Mouse (Mus musculus): ENCODE results near the gene Duox1.
"Not testable (repeated sequence)": the region's sequence is repeated elsewhere in the genome, so short reads cannot be mapped to it uniquely, and the experiment has no call there.

Duox1 gene

DNA sequence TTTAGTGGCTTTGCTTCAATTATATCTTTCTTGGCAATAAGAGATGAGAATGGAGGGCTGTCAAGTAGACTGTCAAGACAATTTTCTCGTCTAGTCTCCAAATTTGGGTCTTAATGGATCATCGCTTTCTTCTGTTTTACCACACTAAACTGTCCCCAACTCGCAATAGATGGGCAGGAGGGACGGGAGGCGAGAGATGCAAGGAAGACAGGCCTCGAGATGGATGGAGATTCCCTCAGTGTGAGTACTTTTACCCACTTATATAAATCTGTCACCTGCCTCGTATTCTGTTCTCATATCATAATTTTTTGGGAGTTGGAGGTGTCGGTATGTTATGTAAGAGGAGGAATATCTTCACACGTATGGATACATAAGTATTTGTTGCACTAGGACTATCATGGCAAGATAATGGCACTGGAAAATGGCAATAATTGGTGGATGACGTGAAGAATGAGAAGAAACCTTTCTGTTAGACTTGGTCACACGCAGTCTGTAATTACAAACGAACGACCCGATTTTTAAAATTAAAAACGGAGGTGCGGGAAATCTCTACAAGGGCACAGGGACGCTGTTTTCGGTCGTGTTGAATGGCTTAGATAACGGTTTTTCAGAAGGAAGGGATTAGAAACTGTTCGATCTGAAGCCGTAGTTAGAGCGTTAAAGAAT is 59.3 kb downstream of the Duox1 start:
- no peak for DNase-seq (ENCODE audit: low spot score)

DNA sequence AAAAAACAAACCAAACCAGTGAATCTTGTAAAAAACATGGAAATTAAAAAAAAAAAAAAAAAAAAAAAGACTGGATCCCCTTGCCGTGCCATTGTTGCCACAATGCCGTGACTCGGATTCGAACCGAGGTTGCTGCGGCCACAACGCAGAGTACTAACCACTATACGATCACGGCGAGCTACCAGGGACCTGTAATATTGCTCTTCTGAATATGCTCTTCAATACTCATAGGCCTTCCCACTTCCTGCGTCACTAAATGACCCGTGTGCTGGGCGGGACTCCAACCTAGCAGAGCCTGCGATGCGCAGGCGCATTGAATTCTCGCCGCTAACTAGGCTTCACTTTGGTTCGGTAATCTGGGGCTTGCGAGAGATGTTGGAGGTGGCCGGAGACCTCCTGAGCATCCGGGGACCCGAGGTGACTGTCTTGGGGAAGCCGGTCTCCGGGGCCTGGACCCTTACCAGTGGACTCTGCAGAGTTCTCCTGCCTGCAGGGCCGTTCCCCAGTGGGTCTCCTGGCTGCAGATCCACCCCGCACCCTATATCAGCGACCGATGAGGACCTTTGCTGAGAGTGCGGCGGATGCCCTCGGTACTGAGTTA is 60.0 kb downstream of the Duox1 start:
- peak; percentile 94 for DNase-seq (ENCODE audit: low spot score)

DNA sequence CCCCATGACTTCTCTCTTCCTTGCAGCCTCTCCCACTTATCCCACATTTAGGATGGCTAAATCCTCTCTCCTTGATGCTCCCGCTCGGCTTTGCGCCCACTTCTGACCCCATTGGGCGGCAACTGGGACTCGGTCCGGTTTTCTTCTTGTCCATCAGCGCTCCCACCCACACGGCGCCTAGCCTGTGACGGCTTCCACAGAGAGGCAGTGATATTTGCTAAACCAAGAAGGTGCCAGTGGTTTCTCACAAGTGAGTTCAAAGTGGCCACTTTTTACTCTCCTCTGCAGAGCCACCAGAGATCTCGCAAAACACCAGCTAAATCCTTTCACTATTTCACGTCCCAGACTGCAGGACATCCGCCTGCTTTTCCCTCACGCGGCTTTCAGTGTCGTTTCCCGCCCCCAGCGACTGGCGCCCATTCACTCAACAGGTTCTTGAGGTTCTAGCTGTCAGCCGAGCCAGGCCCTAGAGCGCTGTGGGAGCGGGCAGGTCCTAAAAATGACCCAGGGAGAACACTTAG is 60.6 kb downstream of the Duox1 start:
- peak; percentile 65 for DNase-seq (ENCODE audit: low spot score)

DNA sequence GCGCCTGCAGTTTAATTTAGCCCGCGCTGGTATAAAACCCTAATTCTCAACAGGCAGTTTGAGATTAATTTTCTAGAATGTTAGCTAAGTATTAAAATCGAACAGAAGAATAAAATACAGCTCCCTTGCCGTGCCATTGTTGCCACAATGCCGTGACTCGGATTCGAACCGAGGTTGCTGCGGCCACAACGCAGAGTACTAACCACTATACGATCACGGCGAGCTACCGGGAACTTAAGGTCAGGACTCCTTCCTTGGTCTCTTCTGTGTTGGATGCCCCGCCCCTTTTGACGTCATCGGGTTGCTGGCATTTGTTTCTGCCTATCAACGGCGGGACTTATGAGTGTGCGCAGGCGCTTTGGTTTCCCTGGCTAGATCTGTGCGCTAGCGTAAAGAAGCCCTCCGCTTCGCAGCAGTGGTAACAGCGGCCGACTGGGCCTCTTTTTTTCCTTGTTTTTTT is 61.8 kb downstream of the Duox1 start:
- DNase-seq (ENCODE audit: low spot score), result peak; percentile 94

DNA sequence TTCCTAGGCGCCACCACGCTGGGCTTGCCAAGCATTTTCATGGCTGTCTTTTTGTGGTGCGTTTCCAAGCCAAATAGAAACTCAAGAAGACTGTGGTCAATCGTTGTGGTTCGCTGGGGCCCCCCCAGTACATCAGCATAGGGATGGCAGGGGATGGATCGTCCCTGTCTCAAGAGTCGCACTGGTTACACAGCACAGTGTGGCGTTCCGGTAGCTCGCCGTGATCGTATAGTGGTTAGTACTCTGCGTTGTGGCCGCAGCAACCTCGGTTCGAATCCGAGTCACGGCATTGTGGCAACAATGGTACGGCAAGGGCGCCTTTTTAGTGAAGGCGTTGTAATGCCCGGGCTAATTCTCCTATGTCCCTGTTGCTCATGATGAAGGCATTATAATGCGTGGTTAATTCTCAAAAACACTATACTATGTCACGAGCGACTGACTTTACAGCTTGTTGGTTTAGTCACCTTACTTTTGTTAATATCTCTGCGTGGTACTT is 62.3 kb downstream of the Duox1 start:
- peak; percentile 89 for DNase-seq (ENCODE audit: low spot score)

DNA sequence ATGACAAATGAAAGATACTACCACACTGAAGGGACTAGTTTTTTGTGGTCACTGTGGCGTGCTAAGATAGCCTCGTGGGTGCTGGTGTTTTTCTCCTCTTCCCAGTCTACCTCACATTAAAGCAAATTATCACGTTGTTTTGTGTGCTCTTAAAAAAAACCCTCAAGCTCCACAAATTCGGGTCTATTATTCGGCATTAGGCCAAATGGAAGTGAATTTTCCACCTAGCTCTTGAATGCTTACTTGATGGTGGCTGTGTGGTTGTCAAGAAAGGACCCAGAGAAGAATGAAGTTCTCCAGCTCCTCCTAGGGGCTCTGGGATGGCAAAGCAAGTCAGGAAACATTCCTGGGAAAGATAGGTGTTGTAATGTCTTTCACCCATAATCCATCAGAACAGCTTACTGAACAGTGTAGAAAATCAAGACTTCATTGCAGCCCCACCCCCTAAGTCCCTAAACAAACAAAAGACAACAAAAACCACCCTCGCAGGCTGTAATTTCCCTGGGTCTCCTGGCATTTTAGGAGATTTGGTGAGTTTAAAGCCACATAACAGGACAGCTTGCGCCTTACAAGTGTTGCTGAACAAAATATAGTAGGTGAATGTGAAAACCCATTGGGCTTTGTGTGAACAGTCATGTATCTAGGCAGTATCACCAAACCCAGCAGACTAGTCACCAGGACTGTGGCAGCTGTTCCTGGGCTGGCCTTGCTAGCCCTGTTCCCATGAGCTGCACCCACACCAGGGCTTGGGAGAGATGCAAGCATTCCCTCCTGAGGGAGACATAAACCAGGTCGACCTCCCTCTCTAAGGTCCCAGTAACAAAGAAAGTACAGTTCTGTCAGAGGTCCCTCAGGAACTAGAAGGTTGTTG is 63.2 kb downstream of the Duox1 start:
- peak; percentile 63 for DNase-seq (ENCODE audit: low spot score)

GRCm38 (mm10) chr2:122379292-122379650 is 63.8 kb downstream of the Duox1 start:
- no peak for DNase-seq (ENCODE audit: low spot score)

- peak; percentile 45 for DNase-seq (ENCODE audit: low spot score)
Observed at GRCm38 (mm10) chr2:122380768-122381311, 65.4 kb downstream of the Duox1 start.

- no peak for DNase-seq (ENCODE audit: low spot score)
Observed at GRCm38 (mm10) chr2:122381329-122382103, 66.0 kb downstream of the Duox1 start.

DNA sequence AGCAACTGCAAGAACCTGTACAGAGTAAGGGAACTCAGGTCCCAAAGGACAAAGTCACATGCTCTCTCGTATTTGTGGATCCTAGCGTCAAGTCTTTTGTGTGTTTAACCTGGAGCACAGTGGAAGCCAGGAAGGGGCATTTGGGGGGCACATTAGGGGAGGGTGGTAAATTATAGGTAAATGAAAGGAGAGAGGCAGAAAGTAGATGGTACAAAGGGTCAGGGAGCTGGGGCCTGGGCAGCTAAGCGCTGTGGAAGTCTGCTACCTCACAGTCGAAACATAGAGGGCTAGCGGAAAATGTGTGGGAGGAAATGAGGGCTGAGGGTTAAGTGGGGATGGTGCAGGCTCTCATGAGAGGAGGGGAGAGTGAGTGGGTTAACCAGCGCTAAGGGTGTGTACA is 66.6 kb downstream of the Duox1 start:
- no peak for DNase-seq (ENCODE audit: low spot score)

DNA sequence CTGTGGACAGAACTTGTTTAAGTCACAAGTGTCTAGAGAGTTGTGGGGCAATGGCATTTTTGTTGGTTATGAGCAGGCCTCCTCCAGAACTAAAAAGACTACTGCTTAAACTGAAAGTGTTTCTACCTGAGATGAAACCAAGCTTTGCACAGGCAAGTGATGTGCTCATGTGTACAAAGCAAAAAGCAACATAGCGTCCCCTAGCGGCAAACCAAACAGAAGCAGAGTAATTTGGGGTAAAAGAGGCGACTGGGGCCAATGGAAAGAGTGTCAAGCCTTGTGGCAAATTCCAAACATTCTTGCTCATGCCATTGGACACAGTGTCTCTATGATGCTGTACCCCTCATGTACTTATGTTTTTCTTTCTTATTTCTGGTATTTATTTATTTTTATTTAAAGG is 69.6 kb downstream of the Duox1 start:
- DNase-seq (ENCODE audit: low spot score), result no peak

GRCm38 (mm10) chr2:122387135-122387534 is 71.7 kb downstream of the Duox1 start:
- DNase-seq (ENCODE audit: low spot score), result not testable (repeated sequence)

DNA sequence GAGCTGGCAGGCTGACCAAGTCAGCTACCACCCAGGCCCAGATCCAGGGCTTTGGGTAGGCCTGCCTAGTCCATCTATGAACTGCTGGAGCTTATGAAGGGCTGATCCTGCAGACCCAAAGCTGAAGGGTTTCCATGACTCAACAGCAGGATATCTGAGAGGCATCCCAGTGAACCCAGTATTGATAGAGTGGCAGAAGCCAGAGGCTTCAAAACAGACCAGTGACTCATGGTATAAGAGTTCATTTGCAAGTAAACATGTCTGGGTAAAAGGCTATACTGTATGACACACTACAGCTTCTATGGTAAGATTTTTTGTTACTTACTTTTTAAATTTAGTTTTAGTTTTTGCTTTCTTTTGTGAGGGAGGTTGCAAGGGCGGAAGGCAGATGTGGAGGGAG is 80.7 kb downstream of the Duox1 start:
- DNase-seq (ENCODE audit: low spot score), result no peak

Measured in yolk sac, embryonic 10.5 days (tissue).